Mouse (Mus musculus): ENCODE results near the gene Neurl4. TPM values are rescaled to one million over a fixed set of nuclear protein-coding genes. Genes with fewer than 3 reads are reported as not detected.

Gene Neurl4
- polyA plus RNA-seq, 1 experiment from 2014 or later, result 2.3 TPM

DNA sequence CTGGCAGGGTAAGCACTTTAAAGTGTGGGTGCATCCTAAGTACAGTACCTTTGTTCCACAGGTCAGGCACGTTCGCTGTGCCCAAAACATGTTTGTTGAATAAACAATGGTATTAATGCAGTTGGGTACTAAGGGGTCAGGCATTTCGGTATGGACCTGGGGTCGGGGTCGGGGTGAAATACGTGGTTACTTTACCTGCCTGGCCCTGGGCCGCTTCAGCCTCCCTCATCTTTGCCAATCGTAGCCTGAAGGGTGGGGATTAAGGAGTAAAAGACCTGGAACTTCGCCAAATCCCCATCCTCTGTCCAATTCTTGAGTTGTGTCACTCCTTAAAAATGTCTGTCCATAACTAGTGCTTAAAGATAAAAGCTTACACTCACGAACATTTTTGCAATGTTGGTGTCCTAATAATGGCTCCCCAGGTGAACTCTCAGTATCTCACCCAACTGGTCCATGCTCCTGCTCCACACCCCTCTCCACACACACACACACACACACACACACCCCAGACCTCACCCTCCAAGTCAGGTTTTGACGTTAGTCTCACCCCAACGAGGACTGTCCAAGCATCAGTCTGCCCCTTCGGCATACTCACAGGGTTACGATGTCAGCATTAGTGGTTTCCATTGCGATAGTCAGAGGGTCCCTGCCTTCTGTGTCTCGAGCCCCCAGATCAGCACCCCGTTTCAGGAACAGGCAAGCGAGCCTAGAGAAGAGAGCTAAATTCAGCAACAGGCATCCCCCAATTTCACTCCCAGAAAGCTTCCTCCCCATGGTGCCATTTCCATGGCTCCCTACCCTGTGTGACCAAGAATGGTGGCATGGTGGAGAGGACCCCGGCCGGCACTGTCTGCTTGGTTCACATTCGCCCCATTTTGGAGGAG lies 18.8 kb upstream of the Neurl4 start:
- 0 out of 2 replicates have a peak, but pooled peaks cover 4% of the 10 kb centered on the region for H3K27me3 ChIP-seq
- H3K9me3 ChIP-seq (replicated peaks), result no peaks in the 10 kb centered on the region
- peak overlapping the region; percentile 97 for H3K4me2 ChIP-seq
- peak overlapping the region; percentile 85 for H3K27ac ChIP-seq
- H3K4me1 ChIP-seq (replicated peaks), result peaks cover 88% of the 10 kb centered on the region
- DNase-seq, result no peak
- H3K9ac ChIP-seq, result peak overlapping the region; percentile 75
- no peak for ATAC-seq (ENCODE audit: low read depth)
- WGBS (ENCODE audit: insufficient replicate concordance), result 69% methylated on average over 21 of the region's 21 CpGs
- no peaks in the 10 kb centered on the region for H3K36me3 ChIP-seq
- H3K4me3 ChIP-seq (replicated peaks), result peak overlapping the region; percentile 66

DNA sequence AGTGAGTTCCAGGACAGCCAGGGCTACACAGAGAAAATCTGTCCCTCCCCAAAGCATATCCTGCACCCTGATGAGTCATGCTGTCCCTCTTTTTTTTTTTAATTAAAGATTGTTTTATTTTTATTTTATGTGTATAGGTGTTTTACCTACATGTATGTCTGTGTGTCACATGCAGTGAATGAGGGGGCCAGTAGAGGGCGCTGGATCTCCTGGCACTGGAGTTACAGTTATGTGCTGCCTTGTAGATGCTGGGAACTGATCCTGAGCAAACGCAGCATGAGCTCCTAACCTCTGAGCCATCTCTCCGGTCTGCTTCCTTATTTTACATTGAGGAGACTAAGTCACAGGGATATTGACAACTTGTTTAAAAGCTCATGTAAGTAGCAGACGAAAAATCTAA lies 17.8 kb upstream of the Neurl4 start:
- DNase-seq, result no peak

DNA sequence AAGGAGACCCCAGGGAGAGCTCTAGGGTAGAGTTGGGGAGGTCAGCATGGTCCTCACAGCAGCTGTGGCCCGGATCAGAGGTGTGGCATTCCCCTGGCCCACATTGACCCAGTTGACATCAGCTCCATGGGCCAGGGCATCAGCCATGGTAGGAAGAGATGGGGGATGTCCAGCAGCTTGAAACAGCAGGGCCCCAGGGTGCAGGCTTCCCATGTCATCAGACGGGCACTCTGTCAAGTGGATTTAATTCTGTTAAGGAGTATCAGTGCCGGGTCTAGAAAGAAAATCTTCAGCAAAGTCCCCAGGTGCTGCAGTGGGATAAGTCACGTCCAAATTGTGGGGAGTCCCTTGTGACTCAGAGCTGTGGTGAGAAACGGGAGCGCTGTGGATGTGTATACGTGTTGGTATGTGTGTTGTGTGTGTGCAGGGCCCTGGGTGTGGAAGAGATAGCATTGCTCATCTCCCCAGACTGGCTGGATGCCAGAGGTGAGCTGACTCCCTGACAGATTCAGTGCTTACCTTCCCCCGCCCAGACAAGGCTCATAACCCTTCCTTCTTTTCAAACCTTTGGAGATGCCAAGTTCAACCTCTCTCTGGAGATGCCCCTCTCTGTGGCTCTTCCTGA lies 17.2 kb upstream of the Neurl4 start:
- Histone ChIP-seq H3K4me1 (replicated peaks) (peaks cover 87% of the 10 kb centered on the region), H3K9me3 (replicated peaks) (no peaks in the 10 kb centered on the region), H3K36me3 (no peaks in the 10 kb centered on the region), H3K4me3 (replicated peaks) (no peak overlapping the region), H3K4me2 (no peak overlapping the region), H3K27ac (no peak overlapping the region), H3K27me3 (0 out of 2 replicates have a peak, but pooled peaks cover 4% of the 10 kb centered on the region), H3K9ac (no peak overlapping the region)
- 79% methylated on average over 8 of the region's 8 CpGs for WGBS (ENCODE audit: insufficient replicate concordance)
- no peak for DNase-seq
- no peak for ATAC-seq (ENCODE audit: low read depth)

More for the DNA sequence above, 17.8 kb upstream of the Neurl4 start:
- Histone ChIP-seq H3K27me3 (0 out of 2 replicates have a peak, but pooled peaks cover 4% of the 10 kb centered on the region), H3K9me3 (replicated peaks) (no peaks in the 10 kb centered on the region), H3K4me2 (no peak overlapping the region), H3K27ac (no peak overlapping the region), H3K4me3 (replicated peaks) (no peak overlapping the region), H3K36me3 (no peaks in the 10 kb centered on the region), H3K4me1 (replicated peaks) (peaks cover 88% of the 10 kb centered on the region), H3K9ac (no peak overlapping the region)
- no peak for ATAC-seq (ENCODE audit: low read depth)
- 63% methylated on average over 4 of the region's 4 CpGs for WGBS (ENCODE audit: insufficient replicate concordance)

DNA sequence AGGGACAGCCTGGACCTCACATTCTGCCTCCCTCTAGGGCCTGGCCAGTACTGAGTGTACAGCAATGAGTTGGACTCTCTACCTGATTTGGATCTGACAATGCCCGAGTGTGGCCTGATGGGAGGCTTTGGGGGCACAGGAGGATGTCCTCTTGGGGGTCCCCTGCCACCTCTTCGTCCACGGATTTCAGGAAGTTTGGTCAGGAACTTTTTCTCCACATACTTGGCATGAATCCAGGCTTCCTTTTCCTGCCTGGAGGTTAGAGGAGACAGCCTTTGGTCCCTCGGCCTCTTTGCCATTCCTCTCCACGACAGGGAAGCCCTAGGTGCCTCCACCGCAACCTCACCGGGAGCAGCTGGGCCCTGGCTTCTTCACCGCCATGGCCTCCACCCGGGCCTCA lies 16.6 kb upstream of the Neurl4 start:
- Histone ChIP-seq H3K27ac (peak overlapping the region; percentile 56), H3K4me2 (no peak overlapping the region)
- 70% methylated on average over 9 of the region's 9 CpGs for WGBS (ENCODE audit: insufficient replicate concordance)

DNA sequence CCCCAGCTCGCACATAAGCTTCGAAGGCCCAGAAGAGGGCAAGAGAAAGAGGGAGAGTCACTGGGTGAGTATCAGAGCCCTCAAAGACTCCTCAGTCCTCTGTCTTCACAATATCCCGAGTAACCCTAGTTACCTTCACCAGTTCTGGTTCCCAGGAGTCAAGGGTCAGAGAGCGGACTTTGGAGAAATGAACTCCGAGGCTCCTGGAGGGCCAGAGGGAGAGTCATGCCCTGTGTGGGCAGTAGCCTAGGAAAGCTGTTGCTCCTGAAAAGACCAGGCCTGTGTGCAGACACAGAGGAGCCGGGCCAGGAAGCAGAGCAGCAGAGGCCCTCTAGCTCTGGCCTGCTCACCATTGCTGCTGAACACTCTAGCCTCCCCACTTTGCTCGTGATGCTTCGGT lies 16.2 kb upstream of the Neurl4 start:
- peaks cover 77% of the 10 kb centered on the region for H3K4me1 ChIP-seq (replicated peaks)
- 78% methylated on average over 8 of the region's 8 CpGs for WGBS (ENCODE audit: insufficient replicate concordance)
- peak overlapping the region; percentile 56 for H3K27ac ChIP-seq
- H3K9me3 ChIP-seq (replicated peaks), result no peaks in the 10 kb centered on the region
- H3K9ac ChIP-seq, result peak overlapping the region; percentile 20; the same call in 1 of the 2 replicates
- DNase-seq, result no peak
- no peak overlapping the region for H3K4me3 ChIP-seq (replicated peaks)
- H3K36me3 ChIP-seq, result no peaks in the 10 kb centered on the region
- ATAC-seq (ENCODE audit: low read depth), result no peak
- H3K4me2 ChIP-seq, result no peak overlapping the region
- H3K27me3 ChIP-seq, result 0 out of 2 replicates have a peak, but pooled peaks cover 4% of the 10 kb centered on the region

More for the DNA sequence above, 16.6 kb upstream of the Neurl4 start:
- H3K9ac ChIP-seq, result 0 out of 2 replicates have a peak overlapping the region, but pooled peaks have one; percentile 20
- ATAC-seq (ENCODE audit: low read depth) (no peak), DNase-seq (no peak)
- peaks cover 81% of the 10 kb centered on the region for H3K4me1 ChIP-seq (replicated peaks)
- no peaks in the 10 kb centered on the region for H3K9me3 ChIP-seq (replicated peaks)
- no peaks in the 10 kb centered on the region for H3K36me3 ChIP-seq
- H3K27me3 ChIP-seq, result 0 out of 2 replicates have a peak, but pooled peaks cover 4% of the 10 kb centered on the region
- no peak overlapping the region for H3K4me3 ChIP-seq (replicated peaks)

DNA sequence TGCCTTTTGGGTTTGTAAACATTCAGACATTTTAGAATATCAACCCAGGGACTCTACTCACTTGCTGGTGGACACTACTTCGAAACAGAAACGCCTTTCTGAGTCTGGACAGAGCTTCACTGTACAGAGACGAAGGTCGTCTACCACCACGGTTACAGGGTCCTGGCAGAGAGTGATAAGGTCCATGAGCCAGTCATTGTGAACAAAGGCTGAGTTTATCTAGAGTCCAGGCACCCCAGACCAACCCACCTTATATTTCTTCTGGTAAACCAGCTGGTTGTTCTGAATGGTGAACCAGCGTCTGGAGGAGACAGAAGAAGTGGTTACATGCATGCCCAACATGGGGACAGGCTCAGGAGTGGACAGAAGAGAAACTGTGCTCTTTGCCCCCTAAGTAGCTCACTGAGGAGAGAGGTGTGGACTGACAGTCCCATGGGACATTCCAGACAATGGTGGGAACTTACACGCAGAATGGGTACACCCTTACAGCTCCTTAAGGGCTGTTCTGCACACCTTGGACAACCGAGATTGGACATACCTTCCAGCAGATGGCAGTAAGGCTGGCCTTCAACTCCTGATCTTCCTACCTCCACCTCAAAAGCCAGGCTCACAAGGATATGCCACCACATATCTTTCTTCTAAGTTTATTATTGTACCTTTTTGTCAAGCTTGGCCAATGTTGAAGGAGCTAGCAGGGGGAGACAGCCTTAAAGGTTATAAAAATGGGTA lies 13.8 kb upstream of the Neurl4 start:
- H3K27me3 ChIP-seq, result no peaks in the 10 kb centered on the region
- WGBS (ENCODE audit: insufficient replicate concordance), result 14% methylated on average over 8 of the region's 8 CpGs
- H3K36me3 ChIP-seq, result no peaks in the 10 kb centered on the region
- no peak overlapping the region for H3K4me3 ChIP-seq (replicated peaks)
- no peaks in the 10 kb centered on the region for H3K9me3 ChIP-seq (replicated peaks)
- ATAC-seq (ENCODE audit: low read depth), result peak; percentile 89
- peak overlapping the region; percentile 72 for H3K27ac ChIP-seq
- H3K9ac ChIP-seq, result peak overlapping the region; percentile 45
- H3K4me2 ChIP-seq, result peak overlapping the region; percentile 41
- DNase-seq, result peak; percentile 62
- peaks cover 66% of the 10 kb centered on the region for H3K4me1 ChIP-seq (replicated peaks)

DNA sequence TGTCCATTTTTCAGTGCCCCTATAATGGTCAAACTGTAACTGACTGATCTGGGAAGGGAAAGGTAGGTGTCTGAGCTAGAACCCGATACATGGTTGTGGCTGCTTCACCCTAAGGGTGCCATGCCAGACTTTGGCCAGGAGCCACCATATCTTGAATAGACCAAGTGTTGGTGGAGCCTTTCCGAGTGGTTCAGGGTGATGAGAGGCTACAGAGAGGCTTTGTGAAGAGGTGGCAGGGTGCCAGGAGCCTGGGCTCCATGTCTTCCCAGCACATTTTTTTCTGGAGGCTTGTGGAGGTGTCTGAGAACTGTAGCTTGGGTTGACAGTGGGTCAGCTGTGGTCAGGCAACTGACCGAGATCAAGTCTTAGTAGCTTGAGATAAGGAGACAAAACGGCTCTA lies 9.4 kb upstream of the Neurl4 start:
- Histone ChIP-seq H3K9me3 (replicated peaks) (no peaks in the 10 kb centered on the region), H3K36me3 (no peaks in the 10 kb centered on the region), H3K4me1 (replicated peaks) (peaks cover 56% of the 10 kb centered on the region), H3K4me3 (replicated peaks) (no peak overlapping the region), H3K9ac (peak overlapping the region; percentile 17; the same call in 1 of the 2 replicates), H3K27ac (no peak overlapping the region), H3K27me3 (no peaks in the 10 kb centered on the region), H3K4me2 (no peak overlapping the region)
- DNase-seq (no peak), ATAC-seq (ENCODE audit: low read depth) (no peak)
- 40% methylated on average over 4 of the region's 4 CpGs for WGBS (ENCODE audit: insufficient replicate concordance)

DNA sequence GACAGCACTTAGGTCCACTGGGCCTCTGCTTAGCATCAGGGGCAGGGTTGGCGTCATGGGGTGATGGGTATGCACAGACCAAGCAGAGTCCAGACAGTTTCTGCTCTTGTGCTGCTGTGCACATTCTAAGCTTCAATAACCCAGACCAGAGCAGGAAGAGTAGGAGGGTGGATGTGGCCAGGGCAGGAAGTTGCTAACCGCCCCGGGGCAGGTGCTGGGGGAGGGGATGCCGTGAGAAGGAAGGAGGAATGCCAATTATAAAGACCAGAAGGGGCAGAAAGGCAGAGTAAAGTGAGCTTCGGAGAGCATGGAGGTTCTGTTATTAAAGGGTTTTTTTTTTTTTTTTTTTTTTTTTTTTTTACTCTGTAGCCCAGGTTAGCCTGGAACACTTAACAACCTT lies 6.2 kb upstream of the Neurl4 start:
- Histone ChIP-seq H3K9ac (peak overlapping the region; percentile 52; the same call in 1 of the 2 replicates), H3K9me3 (replicated peaks) (no peaks in the 10 kb centered on the region), H3K4me2 (no peak overlapping the region), H3K27ac (no peak overlapping the region), H3K4me3 (replicated peaks) (no peak overlapping the region), H3K4me1 (replicated peaks) (peaks cover 51% of the 10 kb centered on the region), H3K27me3 (no peaks in the 10 kb centered on the region; the same call in 1 of the 2 replicates), H3K36me3 (no peaks in the 10 kb centered on the region)
- DNase-seq (no peak), ATAC-seq (ENCODE audit: low read depth) (no peak)
- WGBS (ENCODE audit: insufficient replicate concordance), result 21% methylated on average over 5 of the region's 5 CpGs

DNA sequence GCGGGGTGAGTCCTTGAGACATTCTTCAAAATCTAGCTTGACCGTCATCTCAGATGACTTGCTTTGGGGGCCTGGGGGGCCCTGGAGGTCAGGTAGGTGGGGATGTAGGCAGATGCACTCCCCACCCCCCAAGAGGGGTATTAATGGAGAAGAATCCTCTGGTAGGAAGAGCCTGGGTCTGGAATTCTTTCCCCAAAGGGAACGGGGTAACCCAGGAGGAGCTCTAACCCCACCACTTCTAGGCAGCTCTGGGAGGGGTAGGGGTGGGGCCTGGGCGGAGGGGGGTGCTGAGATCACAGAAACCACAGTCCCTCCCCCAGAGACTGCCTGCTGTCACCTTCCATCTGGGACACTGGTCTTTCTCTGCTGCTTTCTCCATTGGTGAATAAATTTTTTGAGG lies 5.6 kb upstream of the Neurl4 start, which contains the start of gene Acap1:
Acap1 (minus strand) TSS at position 249 of the 400 bp plus-strand sequence.
- WGBS (ENCODE audit: insufficient replicate concordance), result 26% methylated on average over 4 of the region's 4 CpGs
- Histone ChIP-seq H3K27me3 (no peaks in the 10 kb centered on the region; the same call in 1 of the 2 replicates), H3K27ac (peak within 1 kb of the TSS; percentile 39; the same call in 1 of the 2 replicates), H3K4me1 (replicated peaks) (peaks cover 57% of the 10 kb centered on the region), H3K9me3 (replicated peaks) (no peaks in the 10 kb centered on the region), H3K4me3 (replicated peaks) (peak within 1 kb of the TSS; percentile 21; the same call in 1 of the 2 replicates), H3K4me2 (peak within 1 kb of the TSS; percentile 42), H3K36me3 (no peaks in the 10 kb centered on the region), H3K9ac (peak within 1 kb of the TSS; percentile 52)
- ATAC-seq (ENCODE audit: low read depth) (peak; percentile 76), DNase-seq (no peak)

DNA sequence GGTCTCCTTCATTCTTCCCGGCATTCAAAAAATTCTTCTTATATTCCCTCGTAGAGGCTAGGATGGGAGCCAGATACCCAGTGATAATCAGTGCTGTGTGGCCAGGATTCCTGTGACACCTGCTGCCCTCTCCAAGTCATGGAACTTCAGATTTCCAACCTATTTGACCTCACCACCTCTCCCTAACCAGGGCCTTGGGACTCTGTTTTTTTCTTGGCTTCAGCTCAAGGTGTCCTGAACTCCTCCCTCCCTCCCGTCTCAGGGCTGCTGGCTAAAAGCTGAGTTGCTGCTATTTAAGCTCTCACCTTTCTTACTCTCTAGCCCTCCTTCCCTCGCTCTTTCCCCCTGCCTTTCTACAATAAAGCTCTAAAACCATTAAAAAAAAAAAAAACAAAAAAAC lies 1.0 kb upstream of the Neurl4 start:
- peak overlapping the region; percentile 18; the same call in 1 of the 2 replicates for H3K9ac ChIP-seq

More for the DNA sequence above, 1.0 kb upstream of the Neurl4 start:
- Histone ChIP-seq H3K4me2 (peak overlapping the region; percentile 87), H3K4me1 (replicated peaks) (peaks cover 56% of the 10 kb centered on the region), H3K27me3 (no peaks in the 10 kb centered on the region; the same call in 1 of the 2 replicates), H3K36me3 (peaks cover 20% of the 10 kb centered on the region), H3K27ac (no peak overlapping the region), H3K9me3 (replicated peaks) (no peaks in the 10 kb centered on the region), H3K4me3 (replicated peaks) (peak overlapping the region; percentile 93)
- WGBS (ENCODE audit: insufficient replicate concordance), result 49% methylated on average over 4 of the region's 4 CpGs
- ATAC-seq (ENCODE audit: low read depth), result no peak
- DNase-seq, result no peak

Data from liver, embryonic 13.5 days (tissue).